Mouse (Mus musculus) heart, embryonic 13.5 days (tissue): ENCODE measurements at regions not wholly inside any gene's neighbourhood (a gene's known extent, or its start where the extent isn't known, plus 50 kb on each side); places are given as distances from the start of the nearest gene placed in this dataset.

Experiments used
- ATAC-seq: fragments of 200-750 bp; cut with Nextera tagmentation; 2 replicates; pipeline ENCODE4 v1.8.0; 2017; ENCODE audit warnings: moderate TSS enrichment; ENCODE audit not compliant: insufficient number of reproducible peaks, low FRiP score, low TSS enrichment; ENCODE audit errors: extremely low read depth
- H3K27ac ChIP-seq: fragments of 300-500 bp; sonication (generic); replicated peaks from 2 replicates; pipeline ENCODE4 v1.5.1; 2015; ENCODE audit warnings: moderate library complexity, mild to moderate bottlenecking, inconsistent platforms
- H3K27me3 ChIP-seq: fragments of 300-500 bp; sonication (generic); replicated peaks from 2 replicates; pipeline ENCODE4 v1.6.1; 2015; ENCODE audit warnings: mild to moderate bottlenecking, inconsistent platforms
- H3K36me3 ChIP-seq: fragments of 300-500 bp; sonication (generic); 2 replicates; pipeline ENCODE4 v1.6.1; 2015; ENCODE audit warnings: mild to moderate bottlenecking, inconsistent platforms
- H3K4me1 ChIP-seq: fragments of 300-500 bp; sonication (generic); 2 replicates; pipeline ENCODE4 v1.6.1; 2015; ENCODE audit warnings: inconsistent platforms
- H3K4me2 ChIP-seq: fragments of 300-500 bp; sonication (generic); 2 replicates; pipeline ENCODE4 v1.6.1; 2015; ENCODE audit warnings: inconsistent platforms, mild to moderate bottlenecking, moderate library complexity
- H3K4me3 ChIP-seq: fragments of 300-500 bp; sonication (generic); 2 replicates; pipeline ENCODE4 v1.5.1; 2015; ENCODE audit warnings: moderate library complexity, mild to moderate bottlenecking, inconsistent platforms
- H3K9ac ChIP-seq: fragments of 300-500 bp; sonication (generic); 2 replicates; pipeline ENCODE4 v1.6.1; 2015; ENCODE audit warnings: inconsistent platforms, mild to moderate bottlenecking, moderate library complexity
- H3K9me3 ChIP-seq: fragments of 300-500 bp; sonication (generic); 2 replicates; pipeline ENCODE4 v1.6.1; 2016; ENCODE audit warnings: inconsistent platforms
- WGBS: fragments of 180-500 bp; shearing (Covaris S2); methylation state at CpG from one replicate; pipeline ENCODE4 v1.1.7; 2015; ENCODE audit warnings: mixed read lengths; 5-methylcytosine and 5-hydroxymethylcytosine counted together

DNA sequence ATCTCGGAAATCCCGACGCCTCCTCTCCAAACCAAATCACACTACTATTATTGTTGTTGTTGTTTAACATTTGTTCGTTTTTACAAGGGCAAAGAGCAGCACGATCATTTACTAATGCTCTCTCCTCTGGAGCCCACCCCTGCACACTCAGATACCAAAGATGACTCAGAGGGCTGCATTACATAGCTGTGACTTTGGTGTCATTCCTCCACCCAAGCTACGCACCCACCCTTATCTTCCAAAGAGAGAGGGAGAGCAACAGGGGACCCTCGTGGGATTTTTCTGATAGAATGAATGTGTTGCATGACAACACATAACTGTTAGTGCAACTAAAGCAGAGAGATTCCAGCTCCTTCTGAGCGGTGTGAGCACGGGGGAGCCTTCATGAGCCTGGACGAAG, 50.8 kb upstream of the Tspan2 start:
- WGBS = 50% methylated on average over 10 of the region's 10 CpGs
- no peak overlapping the region for H3K27ac ChIP-seq
- H3K4me2 ChIP-seq = no peak overlapping the region
- peaks cover 13% of the 10 kb centered on the region for H3K4me1 ChIP-seq
- peaks cover 3% of the 10 kb centered on the region; the same call in 1 of the 2 replicates for H3K27me3 ChIP-seq
- no peak for ATAC-seq
- H3K36me3 ChIP-seq = no peaks in the 10 kb centered on the region
- H3K4me3 ChIP-seq = no peak overlapping the region
- H3K9me3 ChIP-seq = no peaks in the 10 kb centered on the region
- H3K9ac ChIP-seq = no peak overlapping the region
